Comparison of ENCODE assay signal across 26 mouse cellular contexts in the genomic region with DNA sequence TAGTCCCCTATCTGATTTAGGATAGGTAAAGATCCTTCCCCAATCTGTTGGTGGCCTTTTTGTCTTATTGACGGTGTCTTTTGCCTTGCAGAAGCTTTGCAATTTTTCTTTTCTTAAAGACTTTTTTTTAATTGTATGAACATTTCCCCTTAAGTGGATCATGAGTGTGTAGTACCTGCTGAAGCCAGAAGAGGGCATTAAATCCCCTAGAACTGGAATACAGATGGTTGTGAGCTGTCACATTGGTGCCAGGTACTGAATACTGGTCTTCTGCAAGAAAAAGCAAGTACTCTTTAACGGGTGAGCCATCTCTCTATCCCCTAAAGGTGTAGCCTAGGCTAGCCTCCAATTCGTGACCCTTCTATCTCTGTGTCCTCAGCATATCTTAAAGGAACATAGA. TPM values are rescaled to one million over a fixed set of nuclear protein-coding genes. Genes with fewer than 3 reads are reported as not detected.
DNase-seq lines count a peak whose midpoint lies in the region; ATAC-seq lines count a peak whose summit lies in the region.
"Had no signal": no experiment of that assay in that cellular context is flagged by ENCODE, and none has a peak within 500 bp of the region (broad histone marks: within the 10 kb centered on the region; RNA-seq: fewer than 3 reads in every experiment).

No protein-coding gene starts in this region.

- no peak for ATAC-seq in CD4-positive, CD25-positive, alpha-beta regulatory T cell, adult 4 months
- ATAC-seq: forebrain, embryonic 16.5 days; intestine, embryonic 15.5 days had no signal

- DNase-seq in CD4-positive, CD25-positive, alpha-beta regulatory T cell, adult 2 months (ENCODE audit: low read depth, low spot score) = peak; percentile 10
- peak; percentile 6 for DNase-seq in thymus, postnatal 4 days
- DNase-seq in thymus, postnatal 25 days = no peak
- peak; percentile 36 for DNase-seq in ZHBTc4 (ENCODE audit: low read depth, low spot score)
- no peak for DNase-seq in adrenal gland, postnatal 14 days
- DNase-seq in urinary bladder, adult 2 months (ENCODE audit: low spot score) = no peak
- no peak for DNase-seq in cerebellum, postnatal 10 days
- DNase-seq: adrenal gland, postnatal 10 days; cerebellum, adult 2 months; gastrocnemius, postnatal 25 days; kidney, adult 8-10 months; kidney, postnatal 25 days; lung, adult 2 months; midbrain, embryonic 14.5 days; thymus, adult 2 months had no signal

RNA-seq across cellular contexts. Expression of a gene that starts 32.4 kb away (rescaled TPM):
- not detected for polyA plus RNA-seq in CD4-positive, CD25-positive, alpha-beta regulatory T cell, adult 4 months (2017; shearing (Covaris generic))
- not detected in 2 replicates for total RNA-seq in adrenal gland, postnatal 14 days (2021)
- polyA plus RNA-seq in urinary bladder, adult 2 months (2012; rRNA removed) = not detected in 2 replicates
- total RNA-seq: adrenal gland, postnatal 10 days; common myeloid progenitor, adult 5-6 weeks; gastrocnemius, postnatal 25 days; heart, adult 8-10 months; heart, postnatal 25 days; megakaryocyte-erythroid progenitor cell, adult 5-6 weeks had no signal
- polyA plus RNA-seq: intestine, embryonic 15.5 days; limb, embryonic 12.5 days; liver, embryonic 11.5 days; spleen, adult 2 months; stomach, embryonic 15.5 days had no signal

Comparison
In these comparisons a context has a peak if more than half of its experiments do, and no peak if none do; other contexts are left out.
1. DNase-seq: peak in CD4-positive, CD25-positive, alpha-beta regulatory T cell, adult 2 months (single experiment), thymus, postnatal 4 days (single experiment) and ZHBTc4 (single experiment); none in thymus, postnatal 25 days (single experiment), adrenal gland, postnatal 14 days (single experiment), urinary bladder, adult 2 months (single experiment) and cerebellum, postnatal 10 days (0 of 2).